Mouse (Mus musculus) kidney, embryonic 16.5 days (tissue): ENCODE results near the gene Pank4. TPM values are rescaled to one million over a fixed set of nuclear protein-coding genes. Genes with fewer than 3 reads are reported as not detected.

Experiments
- ATAC-seq: fragments of 200-750 bp; cut with Nextera tagmentation; 2 replicates; pipeline ENCODE4 v1.8.0; 2017; ENCODE audit warnings: moderate TSS enrichment; ENCODE audit not compliant: low FRiP score, low TSS enrichment
- H3K27ac ChIP-seq: fragments of 300-500 bp; sonication (generic); 2 replicates; pipeline ENCODE4 v1.5.1; 2014; ENCODE audit warnings: low read length
- H3K27me3 ChIP-seq: fragments of 300-500 bp; sonication (generic); 2 replicates; pipeline ENCODE4 v1.6.1; 2014; ENCODE audit warnings: low read length, control low read depth, mixed read lengths; ENCODE audit not compliant: insufficient read depth
- H3K36me3 ChIP-seq: fragments of 300-500 bp; sonication (generic); 2 replicates; pipeline ENCODE4 v1.6.1; 2014; ENCODE audit warnings: low read length, control low read depth, mixed read lengths; ENCODE audit not compliant: insufficient read depth
- H3K4me1 ChIP-seq: fragments of 300-500 bp; sonication (generic); 2 replicates; pipeline ENCODE4 v1.6.1; 2014; ENCODE audit warnings: low read length, control low read depth, mixed read lengths; ENCODE audit not compliant: insufficient read depth
- H3K4me2 ChIP-seq: fragments of 300-500 bp; sonication (generic); replicated peaks from 2 replicates; pipeline ENCODE4 v1.6.1; 2014; ENCODE audit warnings: low read depth, low read length
- H3K4me3 ChIP-seq: fragments of 300-500 bp; sonication (generic); 2 replicates; pipeline ENCODE4 v1.5.1; 2014; ENCODE audit warnings: mild to moderate bottlenecking, low read length
- H3K9ac ChIP-seq: fragments of 300-500 bp; sonication (generic); replicated peaks from 2 replicates; pipeline ENCODE4 v1.6.1; 2014; ENCODE audit warnings: low read length
- H3K9me3 ChIP-seq: fragments of 300-500 bp; sonication (generic); 2 replicates; pipeline ENCODE4 v1.6.1; 2016; ENCODE audit warnings: low read length, control low read depth
- WGBS: fragments of 180-500 bp; shearing (Covaris S2); extraction: QIAGEN DNeasy Blood & Tissue Kit; methylation state at CpG from one replicate; pipeline ENCODE4 v1.1.7; 2014; 5-methylcytosine and 5-hydroxymethylcytosine counted together
- polyA plus RNA-seq: library from polyadenylated mRNA; unstranded; fragments of >200 nt; fragmentation: Nextera tagmentation; extraction: Ambion mirVana; gene quantifications from 2 replicates; pipeline ENCODE4 v1.2.1, GENCODE M21; 2015

Pank4 gene
- polyA plus RNA-seq = 51.9 and 53.8 TPM in 2 replicates

DNA sequence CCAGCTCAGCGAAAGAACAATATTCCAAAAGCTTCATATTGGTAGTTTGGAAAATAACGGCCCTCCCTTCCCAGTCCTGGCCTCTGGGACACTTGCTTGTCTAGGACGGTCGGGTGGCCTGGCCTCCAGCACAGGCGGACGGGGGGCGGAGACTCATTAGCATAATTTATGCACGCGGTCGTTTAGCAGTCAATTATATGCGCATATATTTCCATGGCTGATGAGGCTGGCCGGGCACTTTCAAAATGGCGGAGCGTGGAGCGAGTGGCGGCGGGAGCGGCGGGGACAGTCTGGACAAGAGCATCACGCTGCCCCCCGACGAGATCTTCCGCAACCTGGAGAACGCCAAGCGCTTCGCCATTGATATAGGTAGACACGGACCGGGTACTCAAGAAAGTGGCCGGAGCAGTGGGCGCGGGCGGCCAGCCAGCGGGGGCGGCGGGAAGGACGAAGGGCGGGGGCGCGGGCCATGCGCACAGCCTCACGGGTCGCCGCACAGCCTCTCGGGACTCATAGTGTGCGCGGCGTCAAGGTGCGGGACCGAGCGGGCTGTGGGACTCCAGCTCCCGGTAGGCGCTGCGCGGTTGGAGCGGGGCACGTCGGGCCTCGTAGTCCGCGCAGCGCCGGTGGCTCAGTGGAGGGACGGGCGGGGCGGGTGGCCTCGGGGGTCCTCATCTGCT, at the start of gene Pank4:
TSS of gene Pank4 (plus strand) at position 223 of the 680 bp plus-strand sequence.
- peaks cover 42% of the 10 kb centered on the region for H3K4me1 ChIP-seq
- H3K9ac ChIP-seq = peak within 1 kb of the TSS; percentile 85
- peak within 1 kb of the TSS; percentile 87 for H3K4me3 ChIP-seq
- H3K36me3 ChIP-seq = peaks cover 2% of the 10 kb centered on the region; the same call in 1 of the 2 replicates
- peak; percentile 96 for ATAC-seq
- no peaks in the 10 kb centered on the region for H3K9me3 ChIP-seq
- peak within 1 kb of the TSS; percentile 84 for H3K4me2 ChIP-seq
- H3K27ac ChIP-seq = peak within 1 kb of the TSS; percentile 90
- peaks cover 42% of the 10 kb centered on the region for H3K27me3 ChIP-seq
- under 1% methylated on average over 60 of the region's 66 CpGs for WGBS

- WGBS = 98% methylated on average over 4 of the region's 4 CpGs
- H3K9me3 ChIP-seq = no peaks in the 10 kb centered on the region
- peaks cover 7% of the 10 kb centered on the region for H3K4me1 ChIP-seq
- no peak for ATAC-seq
- H3K27me3 ChIP-seq = no peaks in the 10 kb centered on the region
- no peak overlapping the region for H3K4me3 ChIP-seq
- no peak overlapping the region for H3K4me2 ChIP-seq
- H3K36me3 ChIP-seq = no peaks in the 10 kb centered on the region
- H3K9ac ChIP-seq = no peak overlapping the region
- no peak overlapping the region for H3K27ac ChIP-seq
These were observed 49.7 kb upstream of the Pank4 start for GRCm38 (mm10) chr4:154914252-154914651.

DNA sequence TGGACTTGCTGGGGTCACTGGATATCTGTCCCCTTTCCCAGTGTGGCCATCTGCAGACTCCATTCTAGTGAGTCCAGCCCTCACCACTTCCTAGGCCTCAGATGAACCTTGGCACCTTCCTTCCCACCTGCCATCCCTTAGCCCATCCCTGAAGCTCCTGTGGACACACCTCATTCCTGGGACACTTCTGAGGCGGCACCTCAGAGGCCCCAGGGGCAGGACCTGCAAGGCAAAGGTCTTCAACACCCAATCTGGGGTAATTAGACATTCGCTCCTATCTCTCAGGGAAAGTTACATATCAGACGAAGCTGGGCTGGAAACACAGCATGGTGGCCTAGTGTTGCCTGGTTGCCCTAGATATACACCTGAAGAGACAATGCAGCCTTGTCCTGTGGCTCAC, 49.2 kb upstream of the Pank4 start:
- ATAC-seq = no peak
- H3K27ac ChIP-seq = no peak overlapping the region
- WGBS = 79% methylated on average over 3 of the region's 3 CpGs

GRCm38 (mm10) chr4:154915286-154915685, 48.6 kb upstream of the Pank4 start:
- H3K4me2 ChIP-seq = no peak overlapping the region
- WGBS = 75% methylated on average over 10 of the region's 10 CpGs
- no peak overlapping the region for H3K4me3 ChIP-seq
- H3K9ac ChIP-seq = no peak overlapping the region
- no peaks in the 10 kb centered on the region for H3K36me3 ChIP-seq
- H3K4me1 ChIP-seq = peaks cover 6% of the 10 kb centered on the region
- no peaks in the 10 kb centered on the region for H3K9me3 ChIP-seq
- no peak overlapping the region for H3K27ac ChIP-seq
- no peaks in the 10 kb centered on the region for H3K27me3 ChIP-seq
- ATAC-seq = no peak

More for the DNA sequence above, 49.2 kb upstream of the Pank4 start:
- Histone ChIP-seq H3K9me3 (no peaks in the 10 kb centered on the region), H3K4me3 (no peak overlapping the region), H3K9ac (no peak overlapping the region), H3K36me3 (no peaks in the 10 kb centered on the region), H3K27me3 (no peaks in the 10 kb centered on the region), H3K4me1 (peaks cover 7% of the 10 kb centered on the region), H3K4me2 (no peak overlapping the region)

DNA sequence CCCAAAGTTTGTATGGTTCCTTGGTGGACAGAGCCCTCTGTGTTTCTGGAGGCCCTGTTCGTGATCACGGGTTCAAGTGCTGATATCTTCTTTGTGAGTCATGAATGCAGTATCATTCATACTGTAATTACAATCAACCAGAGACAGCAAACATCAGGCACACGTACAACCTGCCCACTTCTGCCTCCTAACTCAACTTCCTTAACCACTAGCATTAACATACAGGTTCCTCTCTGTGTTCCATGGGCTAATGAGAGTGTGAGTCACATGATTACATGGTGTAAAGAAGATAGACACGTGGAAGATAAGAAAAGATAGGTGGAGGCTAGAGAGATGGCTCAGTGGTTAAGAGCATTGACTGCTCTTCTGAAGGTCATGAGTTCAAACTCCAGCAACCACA, 47.3 kb upstream of the Pank4 start:
- no peak overlapping the region for H3K4me2 ChIP-seq
- H3K9me3 ChIP-seq = no peaks in the 10 kb centered on the region
- no peak overlapping the region for H3K9ac ChIP-seq
- WGBS = 81% methylated on average over 4 of the region's 4 CpGs
- no peak overlapping the region for H3K27ac ChIP-seq
- H3K4me3 ChIP-seq = no peak overlapping the region
- no peaks in the 10 kb centered on the region for H3K27me3 ChIP-seq
- no peaks in the 10 kb centered on the region for H3K36me3 ChIP-seq
- H3K4me1 ChIP-seq = no peaks in the 10 kb centered on the region
- no peak for ATAC-seq

DNA sequence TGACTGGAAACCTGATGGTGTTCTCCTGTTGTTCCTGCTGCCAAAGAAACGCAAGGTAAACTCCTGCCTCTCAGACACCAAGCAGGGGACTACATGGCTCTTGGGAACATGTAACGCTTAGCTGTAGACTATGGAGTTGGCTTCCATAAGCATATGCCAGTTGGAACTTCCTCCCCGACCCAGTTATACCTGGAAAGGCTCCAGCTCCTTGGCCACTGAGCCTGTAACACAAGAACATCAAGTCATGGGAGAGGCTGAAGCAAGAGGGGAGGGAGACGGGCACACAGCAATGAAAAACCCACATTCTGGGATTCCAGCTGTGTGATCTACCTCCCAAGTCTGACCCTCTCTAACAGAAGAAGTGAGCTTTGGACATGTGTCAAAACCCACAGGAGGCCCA, 41.6 kb upstream of the Pank4 start:
- Histone ChIP-seq H3K4me2 (no peak overlapping the region), H3K27me3 (peaks cover 3% of the 10 kb centered on the region; the same call in 1 of the 2 replicates), H3K4me1 (no peaks in the 10 kb centered on the region), H3K36me3 (no peaks in the 10 kb centered on the region), H3K9ac (no peak overlapping the region), H3K4me3 (no peak overlapping the region), H3K27ac (no peak overlapping the region), H3K9me3 (no peaks in the 10 kb centered on the region)
- ATAC-seq = no peak
- WGBS = 84% methylated on average over 4 of the region's 4 CpGs

DNA sequence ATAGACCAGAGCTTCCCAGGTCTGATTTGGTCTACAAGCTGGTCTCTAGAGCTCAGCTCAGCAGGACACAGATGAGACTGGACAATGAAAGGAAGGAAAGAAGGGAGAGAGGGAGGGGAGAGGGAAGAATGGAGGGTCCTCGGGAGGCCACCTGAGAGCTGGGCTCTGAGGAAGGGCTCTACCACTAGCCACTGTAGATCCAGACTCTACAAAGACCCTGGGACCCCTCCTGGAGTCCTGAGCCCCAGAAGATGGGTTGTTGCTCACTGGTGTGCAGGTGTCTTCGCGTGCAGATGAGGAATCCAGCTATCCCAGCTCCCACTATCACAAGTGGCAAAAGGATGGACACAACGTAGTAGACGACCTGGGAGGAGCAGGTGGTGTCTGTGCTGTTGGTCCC, 41.0 kb upstream of the Pank4 start:
- WGBS = 79% methylated on average over 5 of the region's 5 CpGs
- no peak overlapping the region for H3K4me2 ChIP-seq
- no peak for ATAC-seq

DNA sequence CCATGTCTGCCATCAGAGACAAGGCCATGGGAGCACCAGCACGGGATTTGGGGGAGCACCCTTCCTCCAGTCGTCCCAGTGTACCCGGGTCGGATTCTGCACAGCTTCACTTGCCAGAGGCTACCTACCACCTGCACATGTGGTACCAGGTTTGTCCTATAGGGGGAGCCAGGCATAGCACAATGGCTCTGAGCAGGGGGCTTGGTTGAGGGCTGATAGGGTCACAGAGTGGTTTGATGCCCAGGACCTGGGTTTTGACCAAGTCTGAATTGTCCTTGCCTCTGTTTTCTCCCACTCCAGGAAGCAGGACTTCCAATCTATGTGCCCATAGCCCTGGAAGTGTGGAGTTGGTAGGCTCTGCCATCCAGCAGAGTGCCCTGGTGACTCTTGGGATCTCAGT, 38.5 kb upstream of the Pank4 start:
- Histone ChIP-seq H3K27ac (no peak overlapping the region), H3K4me2 (no peak overlapping the region), H3K36me3 (no peaks in the 10 kb centered on the region), H3K4me3 (no peak overlapping the region), H3K4me1 (peaks cover 4% of the 10 kb centered on the region; the same call in 1 of the 2 replicates), H3K9me3 (no peaks in the 10 kb centered on the region), H3K27me3 (peaks cover 3% of the 10 kb centered on the region; the same call in 1 of the 2 replicates), H3K9ac (no peak overlapping the region)
- no peak for ATAC-seq
- WGBS = 57% methylated on average over 4 of the region's 4 CpGs

More for the DNA sequence above, 41.0 kb upstream of the Pank4 start:
- peaks cover 3% of the 10 kb centered on the region; the same call in 1 of the 2 replicates for H3K27me3 ChIP-seq
- H3K9ac ChIP-seq = no peak overlapping the region
- H3K36me3 ChIP-seq = no peaks in the 10 kb centered on the region
- no peak overlapping the region for H3K27ac ChIP-seq
- H3K9me3 ChIP-seq = no peaks in the 10 kb centered on the region
- no peak overlapping the region for H3K4me3 ChIP-seq
- H3K4me1 ChIP-seq = no peaks in the 10 kb centered on the region

GRCm38 (mm10) chr4:154926969-154927898, 36.7 kb upstream of the Pank4 start:
- WGBS = 57% methylated on average over 9 of the region's 9 CpGs
- peak; percentile 55 for ATAC-seq
- H3K9ac ChIP-seq = peak overlapping the region; percentile 28; the same call in 1 of the 2 replicates

More at GRCm38 (mm10) chr4:154926969-154927898, 36.7 kb upstream of the Pank4 start:
- 0 out of 2 replicates have a peak overlapping the region, but pooled peaks have one; percentile 14 for H3K4me3 ChIP-seq
- peak overlapping the region; percentile 34 for H3K4me2 ChIP-seq
- peaks cover 3% of the 10 kb centered on the region; the same call in 1 of the 2 replicates for H3K27me3 ChIP-seq
- peak overlapping the region; percentile 48; the same call in 1 of the 2 replicates for H3K27ac ChIP-seq
- H3K9me3 ChIP-seq = no peaks in the 10 kb centered on the region
- peaks cover 4% of the 10 kb centered on the region; the same call in 1 of the 2 replicates for H3K4me1 ChIP-seq
- H3K36me3 ChIP-seq = no peaks in the 10 kb centered on the region
